Mouse (Mus musculus) adrenal gland, postnatal 4 days (tissue): ENCODE results near the gene Mucl1. TPM values are rescaled to one million over a fixed set of nuclear protein-coding genes. Genes with fewer than 3 reads are reported as not detected.
A peak's percentile ranks its signal among the peaks of the same experiment; 100 is the strongest.
"Not testable (repeated sequence)": the region's sequence is repeated elsewhere in the genome, so short reads cannot be mapped to it uniquely, and the experiment has no call there.

Experiments used
- DNase-seq, 2 experiments: peaks; one replicate each; pipeline ENCODE4 v3.0.0; 2021 to 2022; ENCODE audit warnings: low spot score in 2 of 2, mixed read lengths in 2 of 2
- long read RNA-seq, 2 experiments: library from polyadenylated mRNA; stranded (forward); transcript quantifications; one replicate each; pipeline ENCODE4 v2.0.0; 2021
- total RNA-seq, 2 experiments: library from RNA; stranded (reverse); gene quantifications; 2 replicates each; pipeline ENCODE4 v1.2.3; 2021

The Mucl1 gene
- not detected for total RNA-seq
- long read RNA-seq, experiment 1: 0 reads
- long read RNA-seq, experiment 2: 0 reads

DNA sequence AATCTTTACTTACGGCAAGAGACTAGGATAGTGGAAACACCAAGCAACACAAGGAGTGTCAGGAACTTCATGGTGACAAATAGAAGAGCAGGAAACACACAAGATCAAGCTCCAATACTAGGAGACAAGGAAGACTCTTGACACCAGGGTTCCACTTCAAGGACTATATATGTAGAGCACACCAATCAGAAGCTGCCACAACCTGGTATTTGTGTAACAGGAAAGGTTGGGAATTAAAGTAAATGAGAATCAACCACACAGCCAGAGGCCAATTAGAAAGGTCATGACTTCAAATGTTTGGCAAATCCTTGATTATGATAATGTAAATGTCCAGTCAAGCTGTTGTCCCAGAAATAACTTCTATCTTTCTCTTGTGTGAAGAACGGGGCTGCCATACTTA lies at the start of gene Mucl1:
TSS of gene Mucl1 (minus strand) at position 101 of the 400 bp plus-strand sequence.
- no peak for DNase-seq

DNA sequence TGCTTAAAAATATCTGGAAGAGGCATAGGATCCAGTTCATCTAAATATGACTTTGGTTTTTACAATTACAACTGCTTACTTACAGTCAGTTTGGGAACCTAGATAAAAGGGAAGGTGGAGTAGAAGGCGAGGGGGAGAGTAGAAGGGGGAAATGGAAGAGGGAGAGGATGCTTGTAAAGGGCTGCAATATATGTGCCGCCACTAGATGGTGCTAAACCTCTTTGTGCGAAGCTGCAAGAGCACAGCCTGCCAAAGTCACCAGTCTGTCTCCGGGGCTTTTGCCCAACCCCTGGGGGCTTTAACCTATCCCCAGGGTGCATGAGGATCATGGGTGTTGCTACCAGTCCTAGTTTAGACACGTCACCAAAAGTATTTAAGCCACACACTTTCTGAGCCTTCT lies 11.6 kb upstream of the Mucl1 start:
- peak in 1 of 2 experiments; percentile 4 for DNase-seq

DNA sequence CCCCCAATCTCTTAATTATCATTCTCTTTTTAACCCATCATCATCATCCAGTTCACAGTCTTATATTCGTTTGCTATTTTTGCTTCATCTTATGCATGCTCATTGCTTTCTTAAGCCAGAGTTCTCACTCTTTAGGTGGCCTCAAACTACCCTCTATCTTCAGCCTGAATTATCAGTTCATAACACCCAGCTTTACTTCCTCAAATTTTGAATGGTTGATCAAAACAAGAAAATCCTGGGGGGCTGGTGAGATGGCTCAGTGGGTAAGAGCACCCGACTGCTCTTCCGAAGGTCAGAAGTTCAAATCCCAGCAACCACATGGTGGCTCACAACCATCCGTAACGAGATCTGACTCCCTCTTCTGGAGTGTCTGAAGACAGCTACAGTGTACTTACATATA lies 38.4 kb downstream of the Mucl1 start:
- DNase-seq: not testable (repeated sequence)

Other genes with a start within 250 kb of the Mucl1 start
- 10 to 100 TPM; 12.8 to 13.8 TPM for gene Ppp1r1a, start 217.5 kb downstream of the Mucl1 start, total RNA-seq
- not detected for gene Glycam1, start 190.4 kb downstream of the Mucl1 start, total RNA-seq
- gene Mucl2, start 143.8 kb upstream of the Mucl1 start, total RNA-seq: 1 to 10 TPM; 1.5 to 1.6 TPM